ENCODE assay signal across 21 mouse cellular contexts in the genomic region with DNA sequence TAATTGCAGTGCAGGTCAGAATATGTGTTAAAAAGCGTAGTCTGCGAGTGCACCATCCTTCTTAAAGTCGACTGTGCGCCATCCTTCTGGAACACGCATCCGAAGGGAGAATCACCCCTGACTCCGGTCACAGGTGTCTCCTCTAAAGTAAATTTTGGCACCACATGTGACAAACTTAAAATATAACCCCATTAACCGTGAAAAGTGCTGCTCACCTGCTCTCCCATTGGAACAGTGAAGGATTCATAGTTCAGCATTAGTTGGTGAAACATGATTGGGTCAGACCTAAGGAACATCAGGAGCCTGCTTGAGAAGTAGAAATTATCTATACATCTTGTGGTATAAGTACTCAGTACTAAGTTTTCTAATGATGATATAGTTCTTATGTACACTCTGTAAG.
"Had no signal": no experiment of that assay in that cellular context is flagged by ENCODE, and none has a peak within 500 bp of the region (broad histone marks: within the 10 kb centered on the region; RNA-seq: fewer than 3 reads in every experiment).

No protein-coding gene starts in this region.

- H3K4me1 ChIP-seq: hindbrain, embryonic 13.5 days; hindbrain, embryonic 15.5 days; limb, embryonic 15.5 days; liver, embryonic 12.5 days had no signal

- H3K27me3 ChIP-seq: heart, embryonic 13.5 days; heart, embryonic 15.5 days; hindbrain, embryonic 13.5 days; hindbrain, embryonic 15.5 days; limb, embryonic 13.5 days; limb, embryonic 15.5 days; liver, embryonic 12.5 days had no signal

- H3K36me3 ChIP-seq: heart, embryonic 15.5 days had no signal

- H3K27ac ChIP-seq: heart, adult 2 months; heart, embryonic 13.5 days; heart, embryonic 15.5 days; hindbrain, embryonic 13.5 days; hindbrain, embryonic 15.5 days; hindbrain, postnatal 0 days; kidney, postnatal 0 days; limb, embryonic 13.5 days; limb, embryonic 15.5 days; liver, embryonic 12.5 days; liver, embryonic 14.5 days had no signal

- DNase-seq: forebrain, postnatal 0 days; gastrocnemius, postnatal 14 days; gastrocnemius, postnatal 36 days; heart, adult 11 months; heart, adult 2 months; heart, postnatal 14 days; heart, postnatal 36 days; layer of hippocampus, adult 9-11 months; layer of hippocampus, postnatal 36 days; left cerebral cortex, postnatal 4 days; lung, adult 18-20 months had no signal

- H3K4me3 ChIP-seq: heart, adult 2 months; heart, embryonic 13.5 days; heart, embryonic 15.5 days; hindbrain, embryonic 13.5 days; hindbrain, embryonic 15.5 days; limb, embryonic 13.5 days; limb, embryonic 15.5 days; liver, embryonic 12.5 days had no signal
